Mouse (Mus musculus) liver, postnatal 0 days (tissue): ENCODE data around the gene Socs2.

Experiments
- CTCF ChIP-seq: sonication (generic); IDR thresholded peaks from 2 replicates; pipeline ENCODE4 v1.5.1; 2016; ENCODE audit warnings: antibody characterized with exemption, low read depth
- EP300 ChIP-seq: IDR thresholded peaks from 2 replicates; pipeline ENCODE4 v1.6.1; 2016; ENCODE audit warnings: antibody characterized with exemption, low read depth, mild to moderate bottlenecking

DNA sequence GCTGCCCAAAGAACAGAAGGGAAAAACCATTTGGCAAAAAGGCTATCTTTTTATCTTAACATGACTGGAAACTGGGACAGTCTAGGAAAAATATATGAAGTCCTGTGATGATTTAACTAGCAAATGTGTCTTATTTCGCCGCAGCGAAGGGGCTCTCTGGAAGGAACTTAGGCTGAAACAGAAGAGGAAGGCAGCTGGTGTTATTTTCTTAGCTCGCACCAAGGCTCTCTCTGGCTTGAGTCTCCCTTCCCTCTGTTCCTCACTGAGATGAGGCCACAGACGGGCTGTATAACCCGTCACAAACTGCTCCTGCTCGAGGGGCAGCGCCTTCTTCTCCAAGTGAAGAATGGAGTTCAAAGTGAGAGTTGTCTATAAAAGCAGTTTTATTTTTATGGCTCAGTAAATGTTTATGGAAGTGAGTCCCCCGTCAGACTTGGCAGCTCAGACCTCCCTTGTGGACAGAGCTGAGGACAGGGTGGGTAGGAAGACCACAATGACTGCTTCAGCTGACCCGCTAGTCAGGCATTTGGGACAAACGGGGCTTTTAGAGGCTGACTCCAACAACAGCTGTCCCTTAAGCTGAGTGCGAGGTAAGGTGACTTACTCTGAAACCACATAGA, 9.3 kb downstream of the Socs2 start:
- TF ChIP-seq CTCF (no peak), EP300 (no peak)
